Mouse (Mus musculus): ENCODE measurements around the gene Slc44a4.
"Not testable (repeated sequence)": the region's sequence is repeated elsewhere in the genome, so short reads cannot be mapped to it uniquely, and the experiment has no call there.

The Slc44a4 gene

DNA sequence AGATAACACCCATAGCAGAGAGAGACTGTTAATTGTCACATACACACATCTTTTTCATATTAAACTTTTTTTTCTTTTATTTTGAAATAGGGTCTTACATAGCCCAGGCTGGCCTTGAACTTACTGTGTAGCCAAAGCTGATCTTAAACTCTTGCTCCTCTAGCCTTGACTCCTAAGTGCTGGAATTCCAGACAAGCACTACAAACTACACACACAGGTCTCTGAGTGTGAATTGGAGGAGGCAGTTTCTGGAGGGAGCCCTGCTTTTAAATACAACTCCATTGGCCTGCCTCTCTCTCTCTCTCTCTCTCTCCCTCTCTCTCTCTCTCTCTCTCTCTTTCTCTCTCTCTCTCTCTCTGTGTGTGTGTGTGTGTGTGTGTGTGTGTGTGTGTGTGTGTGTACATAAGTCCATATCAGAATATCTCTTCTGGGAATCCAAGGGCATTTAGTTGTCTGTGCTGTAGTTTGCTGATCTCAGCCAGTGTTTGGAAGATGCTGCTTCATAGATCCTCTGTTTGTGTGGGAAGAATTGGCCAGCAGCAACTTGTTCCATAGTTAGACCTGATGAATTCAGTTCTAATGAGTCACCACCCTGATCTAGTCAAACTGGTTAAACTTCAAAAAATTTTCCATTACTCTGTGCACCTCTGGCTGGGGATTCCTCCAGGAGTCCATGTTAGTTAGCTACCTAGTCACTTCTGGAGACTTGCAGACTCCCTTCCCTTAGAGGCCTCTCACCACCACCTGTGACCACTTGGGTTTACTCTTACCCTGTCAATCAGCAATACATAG lies 46.6 kb downstream of the Slc44a4 start:
- no peak for DNase-seq (ENCODE audit: low spot score in 2 of 2)

DNA sequence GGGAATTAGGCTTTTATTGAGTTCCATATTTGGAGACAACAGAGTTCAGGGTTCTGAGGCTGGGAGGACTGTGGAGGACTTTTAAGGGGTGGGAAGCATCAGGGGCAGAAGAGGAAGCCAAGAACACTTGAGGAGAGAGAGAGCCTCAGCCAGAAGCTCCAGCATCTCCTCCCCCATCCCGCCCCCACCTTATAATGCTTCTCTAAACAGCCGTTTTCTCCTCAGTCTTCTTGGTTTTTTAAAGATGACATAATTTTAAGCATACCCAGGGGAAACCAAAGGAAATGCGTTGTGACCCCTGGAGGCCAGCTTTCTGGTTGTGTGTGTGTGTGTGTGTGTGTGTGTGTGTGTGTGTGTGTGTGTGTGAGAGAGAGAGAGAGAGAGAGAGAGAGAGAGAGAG lies 47.9 kb downstream of the Slc44a4 start:
- no peak for DNase-seq (ENCODE audit: low spot score in 2 of 2)

DNA sequence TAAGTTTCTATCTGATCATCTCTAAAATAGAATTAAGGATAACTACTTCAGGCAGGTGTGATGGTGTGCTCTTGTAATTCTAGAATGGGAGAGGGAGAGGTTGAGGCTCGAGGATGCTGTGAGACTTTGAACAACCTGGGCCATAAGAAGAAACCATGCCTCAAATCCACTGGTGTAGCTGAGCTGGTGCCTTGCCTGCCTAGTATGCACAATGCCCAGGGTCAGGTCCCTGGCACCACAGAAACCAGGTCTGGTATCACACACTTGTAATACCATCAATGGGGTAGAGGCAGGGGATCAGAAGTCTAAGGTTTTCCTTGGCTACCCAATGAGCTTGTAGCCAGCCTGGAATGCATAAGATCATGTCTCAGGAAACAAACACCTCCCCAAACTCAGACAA lies 48.6 kb downstream of the Slc44a4 start:
- no peak for DNase-seq (ENCODE audit: low spot score in 2 of 2)

DNA sequence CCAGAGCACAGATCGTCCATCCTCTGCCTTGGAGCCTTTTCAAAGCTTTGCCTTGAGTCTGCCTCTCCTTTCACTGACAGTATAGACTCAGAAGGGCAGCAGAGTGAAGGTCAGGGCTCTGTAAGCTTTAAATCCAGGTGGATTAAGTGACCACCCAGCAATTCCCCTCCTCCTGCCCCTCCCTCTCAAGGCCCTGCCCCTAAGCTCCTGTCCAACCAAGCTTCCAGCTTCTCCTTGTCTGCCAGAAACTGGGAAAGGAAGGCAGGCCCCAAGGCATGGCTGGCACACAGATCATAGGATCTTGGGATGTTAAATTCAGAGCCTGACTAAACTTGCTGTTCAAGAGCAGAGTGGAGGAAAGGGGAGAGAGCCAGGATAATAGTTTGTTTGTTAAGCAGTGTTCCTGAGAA lies 50.4 kb downstream of the Slc44a4 start:
- peak in 1 of 2 experiments; percentile 52 for DNase-seq (ENCODE audit: low spot score in 2 of 2)

DNA sequence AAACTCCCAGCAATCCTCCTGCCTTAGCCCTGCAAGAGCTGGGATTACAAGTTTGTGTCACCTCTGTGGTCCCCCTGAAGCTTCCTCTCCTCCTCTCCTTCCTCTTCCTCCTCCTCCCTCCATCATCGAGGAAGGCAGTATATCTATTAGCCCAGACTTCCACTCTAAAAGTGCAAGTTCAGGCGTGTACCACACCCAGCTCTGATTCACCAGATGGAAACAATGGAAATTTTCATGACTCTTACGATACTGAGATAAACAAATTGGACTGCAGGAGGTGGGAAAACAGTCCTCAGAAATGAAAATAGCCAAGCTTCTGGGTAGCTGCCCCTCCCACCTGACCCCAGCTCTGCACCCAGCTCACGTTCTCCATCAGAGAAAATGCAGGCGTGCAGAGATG lies 51.4 kb downstream of the Slc44a4 start:
- no peak for DNase-seq (ENCODE audit: low spot score in 2 of 2)

DNA sequence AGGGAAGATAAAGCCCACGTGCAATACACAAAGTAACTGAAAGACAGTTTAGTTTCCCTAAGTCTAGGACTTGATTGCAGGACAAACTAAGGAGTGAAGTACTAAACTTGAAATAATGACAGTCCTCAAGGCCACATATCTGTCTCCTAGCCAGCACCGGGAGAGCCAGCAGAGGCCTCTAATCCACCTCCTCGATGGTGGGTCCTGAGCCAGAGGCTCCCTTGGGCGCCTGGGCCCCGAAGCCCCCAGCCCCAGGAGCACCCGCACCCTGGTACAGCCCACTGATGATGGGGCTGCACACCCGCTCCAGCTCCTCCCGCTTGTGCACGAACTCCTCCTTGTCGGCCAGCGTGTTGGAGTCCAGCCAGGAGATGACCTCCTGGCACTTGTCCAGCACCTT lies 55.6 kb downstream of the Slc44a4 start, which contains the start of gene Gm20481:
Gene Gm20481, plus strand, starts transcription at position 91 of the 400 bp plus-strand sequence.
- not testable (repeated sequence) for DNase-seq (ENCODE audit: low spot score in 2 of 2)

DNA sequence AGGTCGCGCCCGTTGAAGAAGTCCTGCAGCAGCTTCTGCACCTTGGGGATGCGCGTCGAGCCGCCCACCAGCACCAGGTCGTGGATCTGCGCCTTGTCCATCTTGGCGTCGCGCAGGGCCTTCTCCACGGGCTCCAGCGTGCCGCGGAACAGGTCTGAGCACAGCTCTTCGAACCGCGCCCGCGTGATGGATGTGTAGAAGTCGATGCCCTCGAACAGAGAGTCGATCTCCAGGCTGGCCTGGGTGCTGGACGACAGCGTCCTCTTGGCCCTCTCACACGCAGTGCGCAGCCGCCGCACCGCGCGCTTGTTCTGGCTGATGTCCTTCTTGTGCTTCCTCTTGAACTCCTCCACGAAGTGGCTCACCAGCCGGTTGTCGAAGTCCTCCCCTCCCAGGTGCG lies 56.6 kb downstream of the Slc44a4 start:
- not testable (repeated sequence) for DNase-seq (ENCODE audit: low spot score in 2 of 2)

DNA sequence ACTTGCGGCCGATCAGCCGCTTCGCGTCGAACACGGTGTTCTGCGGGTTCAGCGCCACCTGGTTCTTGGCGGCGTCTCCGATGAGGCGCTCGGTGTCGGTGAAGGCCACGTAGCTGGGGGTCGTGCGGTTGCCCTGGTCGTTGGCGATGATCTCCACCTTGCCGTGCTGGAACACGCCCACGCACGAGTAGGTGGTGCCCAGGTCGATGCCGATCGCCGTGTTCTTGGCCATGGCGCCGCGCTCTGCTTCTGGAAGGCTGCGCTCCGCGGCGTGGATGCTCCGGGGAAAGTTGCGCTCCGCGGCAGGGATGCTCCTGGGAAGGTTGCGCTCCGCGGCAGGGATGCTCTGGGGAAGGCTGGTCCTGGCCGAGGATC lies 57.4 kb downstream of the Slc44a4 start:
- not testable (repeated sequence) for DNase-seq (ENCODE audit: low spot score in 2 of 2)

DNA sequence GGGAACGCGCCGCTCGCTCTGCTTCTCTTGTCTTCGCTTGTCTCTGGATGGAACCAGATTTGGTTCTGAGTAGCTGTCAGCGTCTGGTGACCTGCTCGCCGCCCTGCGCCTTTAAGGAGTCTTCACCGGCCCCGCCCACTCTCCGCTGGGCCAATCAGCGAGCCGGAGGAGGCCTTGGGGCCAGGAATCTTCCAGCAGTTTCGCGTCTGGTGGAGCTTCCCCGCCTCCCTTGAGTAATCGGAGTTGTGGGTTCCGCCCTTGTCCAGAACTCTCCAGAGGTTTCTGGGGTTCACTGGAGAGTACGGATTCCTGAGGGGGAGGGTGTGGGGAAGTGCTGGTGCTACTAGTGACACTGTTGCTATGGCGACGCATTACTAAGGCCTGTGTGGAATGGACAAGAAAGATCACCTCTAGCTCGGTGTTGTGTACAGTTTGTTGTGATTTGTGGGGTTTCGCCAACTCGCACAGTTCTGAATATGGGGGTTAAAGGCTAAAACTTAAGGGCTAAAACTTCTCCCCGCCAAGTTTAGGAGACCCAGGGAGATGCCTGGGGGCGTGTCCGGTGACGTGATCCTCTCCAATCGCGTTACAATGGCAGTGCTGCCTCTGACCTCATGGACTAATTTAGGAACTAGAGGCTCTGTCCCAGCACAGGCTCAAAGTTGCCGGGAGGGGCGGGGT lies 57.9 kb downstream of the Slc44a4 start, which contains the start of the genes Hspa1a and Hspa1l:
Gene Hspa1a, minus strand, starts transcription at position 88 of the 681 bp plus-strand sequence.
Gene Hspa1l, plus strand, starts transcription at position 635 of the 681 bp plus-strand sequence.
- peak; percentile 82 to 88 for DNase-seq (ENCODE audit: low spot score in 2 of 2)

DNA sequence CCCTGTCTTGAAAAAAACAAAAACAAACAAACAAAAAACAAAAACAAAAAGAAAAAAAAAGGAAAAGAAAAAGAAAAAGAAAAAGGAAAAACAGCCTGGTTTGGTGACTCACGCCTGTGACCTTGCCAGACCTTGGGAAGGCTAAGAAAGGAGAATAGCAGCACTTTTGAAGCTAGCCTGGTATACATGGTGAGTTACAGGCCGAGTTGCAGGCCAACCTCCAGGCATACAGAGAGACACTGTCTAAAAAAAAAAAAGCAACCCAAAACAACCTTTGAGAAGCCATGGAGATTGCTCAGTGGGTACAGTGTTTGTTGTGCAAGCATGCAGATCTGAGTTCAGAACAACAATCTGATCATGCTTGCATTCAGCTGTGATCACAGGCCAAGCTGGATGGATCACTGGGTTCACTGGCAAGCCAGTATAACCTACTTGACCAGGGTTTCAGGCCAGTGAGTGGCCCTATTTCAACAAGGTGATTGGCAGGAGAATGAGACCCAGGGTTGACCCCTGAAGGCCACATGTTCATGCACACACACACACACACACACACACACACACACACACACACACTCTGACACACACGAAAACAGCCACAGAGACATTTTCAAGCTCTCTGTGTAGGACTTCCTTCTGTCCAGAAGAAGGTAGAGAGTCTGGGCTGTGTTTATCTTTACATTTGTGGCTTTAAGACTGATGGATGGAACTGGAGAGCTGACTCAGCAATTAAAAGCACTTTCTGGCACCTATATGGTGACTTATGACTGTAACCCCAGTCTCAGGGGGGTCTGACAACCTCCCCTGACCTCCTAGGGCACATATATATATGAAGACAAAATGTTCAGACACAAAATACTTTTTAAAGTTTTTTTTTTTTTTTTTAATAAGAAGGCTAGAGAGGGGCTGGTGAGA lies 61.6 kb downstream of the Slc44a4 start:
- DNase-seq (ENCODE audit: low spot score in 2 of 2) = no peak

DNA sequence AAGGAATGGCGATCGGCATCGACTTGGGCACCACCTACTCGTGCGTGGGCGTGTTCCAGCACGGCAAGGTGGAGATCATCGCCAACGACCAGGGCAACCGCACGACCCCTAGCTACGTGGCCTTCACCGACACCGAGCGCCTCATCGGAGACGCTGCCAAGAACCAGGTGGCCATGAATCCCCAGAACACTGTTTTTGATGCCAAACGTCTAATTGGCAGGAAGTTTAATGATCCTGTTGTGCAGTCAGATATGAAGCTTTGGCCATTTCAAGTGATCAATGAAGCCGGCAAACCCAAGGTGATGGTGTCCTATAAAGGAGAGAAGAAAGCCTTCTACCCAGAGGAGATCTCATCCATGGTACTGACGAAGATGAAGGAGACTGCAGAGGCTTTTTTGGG lies 62.7 kb downstream of the Slc44a4 start:
- no peak for DNase-seq (ENCODE audit: low spot score in 2 of 2)

DNA sequence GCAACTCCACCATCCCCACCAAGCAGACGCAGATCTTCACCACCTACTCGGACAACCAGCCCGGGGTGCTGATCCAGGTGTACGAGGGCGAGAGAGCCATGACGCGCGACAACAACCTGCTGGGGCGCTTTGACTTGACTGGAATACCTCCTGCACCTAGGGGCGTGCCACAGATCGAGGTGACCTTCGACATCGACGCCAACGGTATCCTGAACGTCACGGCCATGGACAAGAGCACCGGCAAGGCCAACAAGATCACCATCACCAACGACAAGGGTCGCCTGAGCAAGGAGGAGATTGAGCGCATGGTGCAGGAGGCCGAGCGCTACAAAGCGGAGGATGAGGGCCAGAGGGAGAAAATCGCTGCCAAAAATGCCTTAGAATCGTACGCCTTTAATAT lies 64.0 kb downstream of the Slc44a4 start:
- DNase-seq (ENCODE audit: low spot score in 2 of 2) = no peak

DNA sequence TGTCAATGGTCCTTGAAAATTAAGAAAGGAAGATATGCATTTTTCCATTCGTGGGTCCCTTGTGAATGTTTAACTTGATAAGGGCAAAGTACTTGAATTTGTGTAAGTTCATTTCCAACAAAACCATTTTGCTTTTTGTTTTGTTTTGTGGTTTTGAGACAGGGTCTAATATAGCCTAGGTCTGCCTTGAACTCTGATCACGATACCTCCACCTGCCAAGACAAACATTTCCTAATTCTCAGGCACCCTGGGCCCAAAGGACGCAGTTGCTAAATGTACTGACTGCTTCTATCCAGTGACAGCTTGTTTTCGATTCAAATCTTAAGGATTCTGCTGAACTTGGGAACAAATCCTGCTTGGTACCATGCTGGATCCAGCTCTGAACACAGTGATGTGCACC lies 65.4 kb downstream of the Slc44a4 start:
- no peak for DNase-seq (ENCODE audit: low spot score in 2 of 2)
